In genomic region chr17:8698265-8698664, GRCm38 (mm10) we compare ENCODE assay signal across 18 mouse cellular contexts.
DNase-seq lines count a peak whose midpoint lies in the region; ATAC-seq lines count a peak whose summit lies in the region.
"Had no signal": no experiment of that assay in that cellular context is flagged by ENCODE, and none has a peak within 500 bp of the region (broad histone marks: within the 10 kb centered on the region; RNA-seq: fewer than 3 reads in every experiment).

No protein-coding gene starts in this region.

- peak; percentile 64 for DNase-seq in heart, adult 11 months
- DNase-seq in heart, adult 8-10 months (ENCODE audit: low spot score): no peak
- no peak for DNase-seq in limb, embryonic 10.5 days (ENCODE audit: low spot score)
- DNase-seq in kidney, adult 9 months: peak; percentile 76
- peak; percentile 25 to 58 for DNase-seq in kidney, postnatal 25 days
- DNase-seq in cerebellum, adult 11 months: no peak
- DNase-seq in thymus, postnatal 14 days: no peak
- DNase-seq: adrenal gland, postnatal 10 days; cerebellum, adult 11-12 months; cerebellum, adult 9-10 months; gastrocnemius, adult 2 months; gastrocnemius, postnatal 25 days; heart, postnatal 10 days had no signal

- peak overlapping the region; percentile 35; the same call in 1 of the 2 replicates for H3K27ac ChIP-seq in limb, embryonic 12.5 days
- no peak overlapping the region for H3K27ac ChIP-seq in limb, embryonic 10.5 days
- H3K27ac ChIP-seq: embryonic facial prominence, embryonic 12.5 days; gastrocnemius, adult 2 months; heart, embryonic 10.5 days; hindbrain, embryonic 13.5 days had no signal

- peaks cover 6% of the 10 kb centered on the region; the same call in 1 of the 2 replicates for H3K9me3 ChIP-seq in limb, embryonic 12.5 days
- H3K9me3 ChIP-seq in limb, embryonic 10.5 days (replicated peaks): no peaks in the 10 kb centered on the region
- H3K9me3 ChIP-seq: heart, embryonic 10.5 days had no signal

- H3K4me3 ChIP-seq in limb, embryonic 12.5 days (replicated peaks): no peak overlapping the region
- H3K4me3 ChIP-seq in limb, embryonic 10.5 days: no peak overlapping the region
- H3K4me3 ChIP-seq: embryonic facial prominence, embryonic 12.5 days; gastrocnemius, adult 2 months; heart, embryonic 10.5 days; hindbrain, embryonic 13.5 days had no signal

- no peak overlapping the region for H3K9ac ChIP-seq in limb, embryonic 12.5 days (replicated peaks)
- H3K9ac ChIP-seq: embryonic facial prominence, embryonic 12.5 days; hindbrain, embryonic 13.5 days had no signal

- peaks cover 9% of the 10 kb centered on the region; the same call in 1 of the 2 replicates for H3K4me1 ChIP-seq in limb, embryonic 12.5 days (replicated peaks)
- H3K4me1 ChIP-seq in limb, embryonic 10.5 days: peaks cover 5% of the 10 kb centered on the region; the same call in 1 of the 2 replicates
- H3K4me1 ChIP-seq: hindbrain, embryonic 13.5 days had no signal

- H3K27me3 ChIP-seq in limb, embryonic 12.5 days: no peaks in the 10 kb centered on the region; the same call in 1 of the 2 replicates
- no peaks in the 10 kb centered on the region for H3K27me3 ChIP-seq in limb, embryonic 10.5 days (ENCODE audit: low read depth, poor library complexity, severe bottlenecking)
- H3K27me3 ChIP-seq: embryonic facial prominence, embryonic 12.5 days; hindbrain, embryonic 13.5 days had no signal

- H3K36me3 ChIP-seq in limb, embryonic 12.5 days: no peaks in the 10 kb centered on the region
- no peaks in the 10 kb centered on the region for H3K36me3 ChIP-seq in limb, embryonic 10.5 days
- H3K36me3 ChIP-seq: embryonic facial prominence, embryonic 12.5 days; heart, embryonic 10.5 days; hindbrain, embryonic 13.5 days had no signal

- WGBS in limb, embryonic 12.5 days: 20% methylated on average over 1 of the region's 1 CpGs
- WGBS in limb, embryonic 10.5 days: 71% methylated on average over 1 of the region's 1 CpGs

- no peak for ATAC-seq in limb, embryonic 12.5 days (ENCODE audit: insufficient number of reproducible peaks, insufficient read depth, low FRiP score, low TSS enrichment, low read depth)
- ATAC-seq: forebrain, embryonic 14.5 days had no signal

- H3K4me2 ChIP-seq in limb, embryonic 12.5 days: no peak overlapping the region
- H3K4me2 ChIP-seq: embryonic facial prominence, embryonic 12.5 days; hindbrain, embryonic 13.5 days had no signal

Comparison
In these comparisons a context has a peak if more than half of its experiments do, and no peak if none do; other contexts are left out.
1. DNase-seq: peak in heart, adult 11 months (single experiment), kidney, adult 9 months (single experiment) and kidney, postnatal 25 days (2 of 2); none in heart, adult 8-10 months (single experiment), limb, embryonic 10.5 days (single experiment), cerebellum, adult 11 months (single experiment) and thymus, postnatal 14 days (single experiment).